Mouse (Mus musculus) neural tube, embryonic 12.5 days (tissue): ENCODE data around the gene Timm8a2. TPM values are rescaled to one million over a fixed set of nuclear protein-coding genes. Genes with fewer than 3 reads are reported as not detected.

ENCODE experiments used
- ATAC-seq: fragments of 200-750 bp; cut with Nextera tagmentation; 2 replicates; pipeline ENCODE4 v1.8.0; 2017; ENCODE audit warnings: low read depth, mild to moderate bottlenecking, moderate TSS enrichment, moderate library complexity; ENCODE audit not compliant: low FRiP score
- H3K27ac ChIP-seq: fragments of 300-500 bp; sonication (generic); 2 replicates; pipeline ENCODE4 v1.5.1; 2016
- H3K27me3 ChIP-seq: fragments of 300-500 bp; sonication (generic); replicated peaks from 2 replicates; pipeline ENCODE4 v1.6.1; 2016; ENCODE audit warnings: mild to moderate bottlenecking
- H3K36me3 ChIP-seq: fragments of 300-500 bp; sonication (generic); 2 replicates; pipeline ENCODE4 v1.6.1; 2016; ENCODE audit warnings: mild to moderate bottlenecking
- H3K4me1 ChIP-seq: fragments of 300-500 bp; sonication (generic); 2 replicates; pipeline ENCODE4 v1.6.1; 2016
- H3K4me2 ChIP-seq: fragments of 300-500 bp; sonication (generic); replicated peaks from 2 replicates; pipeline ENCODE4 v1.6.1; 2016; ENCODE audit warnings: mild to moderate bottlenecking
- H3K4me3 ChIP-seq: fragments of 300-500 bp; sonication (generic); 2 replicates; pipeline ENCODE4 v1.5.1; 2016
- H3K9ac ChIP-seq: fragments of 300-500 bp; sonication (generic); 2 replicates; pipeline ENCODE4 v1.6.1; 2016; ENCODE audit warnings: mild to moderate bottlenecking
- H3K9me3 ChIP-seq: fragments of 300-500 bp; sonication (generic); 2 replicates; pipeline ENCODE4 v1.6.1; 2016; ENCODE audit warnings: mild to moderate bottlenecking
- WGBS: fragments of 180-500 bp; shearing (Covaris S2); methylation state at CpG from one replicate; pipeline ENCODE4 v1.1.7; 2016; 5-methylcytosine and 5-hydroxymethylcytosine counted together
- polyA plus RNA-seq: library from polyadenylated mRNA; unstranded; fragments of >200 nt; fragmentation: Nextera tagmentation; extraction: Ambion mirVana; gene quantifications from 2 replicates; pipeline ENCODE4 v1.2.1, GENCODE M21; 2016

Gene Timm8a2
- polyA plus RNA-seq, 1 experiment from 2014 or later, result not detected

GRCm38 (mm10) chr14:122041413-122041825 lies 6.9 kb downstream of the Timm8a2 start:
- ATAC-seq, result no peak
- 94% methylated on average over 3 of the region's 3 CpGs for WGBS
- no peak overlapping the region for H3K4me2 ChIP-seq
- no peak overlapping the region for H3K27ac ChIP-seq
- H3K27me3 ChIP-seq, result no peaks in the 10 kb centered on the region
- H3K36me3 ChIP-seq, result no peaks in the 10 kb centered on the region
- H3K4me3 ChIP-seq, result no peak overlapping the region
- H3K9me3 ChIP-seq, result no peaks in the 10 kb centered on the region
- no peak overlapping the region for H3K9ac ChIP-seq
- H3K4me1 ChIP-seq, result no peaks in the 10 kb centered on the region

- H3K9ac ChIP-seq, result no peak overlapping the region
- H3K4me3 ChIP-seq, result no peak overlapping the region
- H3K4me2 ChIP-seq, result no peak overlapping the region
- H3K27ac ChIP-seq, result no peak overlapping the region
- ATAC-seq, result no peak
- no peaks in the 10 kb centered on the region for H3K9me3 ChIP-seq
- 84% methylated on average over 8 of the region's 8 CpGs for WGBS
- no peaks in the 10 kb centered on the region for H3K36me3 ChIP-seq
- no peaks in the 10 kb centered on the region for H3K4me1 ChIP-seq
- no peaks in the 10 kb centered on the region for H3K27me3 ChIP-seq
These were observed 7.7 kb downstream of the Timm8a2 start for GRCm38 (mm10) chr14:122042142-122042694.

- Histone ChIP-seq H3K27ac (no peak overlapping the region), H3K9me3 (no peaks in the 10 kb centered on the region), H3K4me3 (no peak overlapping the region), H3K9ac (no peak overlapping the region), H3K36me3 (no peaks in the 10 kb centered on the region), H3K4me2 (no peak overlapping the region), H3K27me3 (no peaks in the 10 kb centered on the region), H3K4me1 (no peaks in the 10 kb centered on the region)
- 95% methylated on average over 8 of the region's 8 CpGs for WGBS
- ATAC-seq, result no peak
These were observed 13.3 kb downstream of the Timm8a2 start for GRCm38 (mm10) chr14:122047784-122048183.

- no peak overlapping the region for H3K4me3 ChIP-seq
- no peak overlapping the region for H3K27ac ChIP-seq
- H3K9me3 ChIP-seq, result no peaks in the 10 kb centered on the region
- ATAC-seq, result no peak
- no peaks in the 10 kb centered on the region for H3K27me3 ChIP-seq
- WGBS, result 88% methylated on average over 9 of the region's 9 CpGs
- no peak overlapping the region for H3K4me2 ChIP-seq
- no peaks in the 10 kb centered on the region for H3K36me3 ChIP-seq
- H3K4me1 ChIP-seq, result no peaks in the 10 kb centered on the region
- H3K9ac ChIP-seq, result no peak overlapping the region
These were observed 14.3 kb downstream of the Timm8a2 start for GRCm38 (mm10) chr14:122048816-122049215.

- no peak for ATAC-seq
- Histone ChIP-seq H3K27ac (no peak overlapping the region), H3K4me3 (no peak overlapping the region), H3K27me3 (no peaks in the 10 kb centered on the region), H3K36me3 (no peaks in the 10 kb centered on the region), H3K4me2 (no peak overlapping the region), H3K4me1 (no peaks in the 10 kb centered on the region), H3K9me3 (no peaks in the 10 kb centered on the region), H3K9ac (no peak overlapping the region)
- 89% methylated on average over 9 of the region's 9 CpGs for WGBS
These were observed 18.6 kb downstream of the Timm8a2 start for GRCm38 (mm10) chr14:122052896-122053635.

- no peaks in the 10 kb centered on the region for H3K36me3 ChIP-seq
- H3K4me1 ChIP-seq, result no peaks in the 10 kb centered on the region
- no peaks in the 10 kb centered on the region for H3K27me3 ChIP-seq
- H3K4me2 ChIP-seq, result no peak overlapping the region
- ATAC-seq, result no peak
- H3K4me3 ChIP-seq, result no peak overlapping the region
- WGBS, result 82% methylated on average over 6 of the region's 6 CpGs
- H3K9me3 ChIP-seq, result no peaks in the 10 kb centered on the region
- H3K27ac ChIP-seq, result no peak overlapping the region
- no peak overlapping the region for H3K9ac ChIP-seq
These were observed 22.4 kb downstream of the Timm8a2 start for GRCm38 (mm10) chr14:122056871-122057270.

GRCm38 (mm10) chr14:122057941-122058346 lies 23.5 kb downstream of the Timm8a2 start:
- ATAC-seq, result no peak
- Histone ChIP-seq H3K4me1 (no peaks in the 10 kb centered on the region), H3K9ac (no peak overlapping the region), H3K4me3 (no peak overlapping the region), H3K36me3 (no peaks in the 10 kb centered on the region), H3K4me2 (no peak overlapping the region), H3K9me3 (no peaks in the 10 kb centered on the region), H3K27me3 (no peaks in the 10 kb centered on the region), H3K27ac (no peak overlapping the region)
- whole genome bisulfite sequencing, result 29% methylated on average over 2 of the region's 2 CpGs

GRCm38 (mm10) chr14:122060642-122061041 lies 26.2 kb downstream of the Timm8a2 start:
- whole genome bisulfite sequencing, result 13% methylated on average over 3 of the region's 3 CpGs
- H3K27ac ChIP-seq, result no peak overlapping the region
- H3K27me3 ChIP-seq, result no peaks in the 10 kb centered on the region
- no peaks in the 10 kb centered on the region for H3K36me3 ChIP-seq
- H3K9me3 ChIP-seq, result no peaks in the 10 kb centered on the region
- ATAC-seq, result no peak
- no peak overlapping the region for H3K4me3 ChIP-seq
- H3K9ac ChIP-seq, result no peak overlapping the region
- no peak overlapping the region for H3K4me2 ChIP-seq
- H3K4me1 ChIP-seq, result no peaks in the 10 kb centered on the region

- H3K4me1 ChIP-seq, result no peaks in the 10 kb centered on the region
- H3K4me3 ChIP-seq, result no peak overlapping the region
- no peaks in the 10 kb centered on the region for H3K9me3 ChIP-seq
- no peak for ATAC-seq
- no peak overlapping the region for H3K4me2 ChIP-seq
- H3K9ac ChIP-seq, result no peak overlapping the region
- no peaks in the 10 kb centered on the region for H3K36me3 ChIP-seq
- no peak overlapping the region for H3K27ac ChIP-seq
- no peaks in the 10 kb centered on the region for H3K27me3 ChIP-seq
- 92% methylated on average over 6 of the region's 6 CpGs for WGBS
These were observed 26.9 kb downstream of the Timm8a2 start for GRCm38 (mm10) chr14:122061376-122061775.

GRCm38 (mm10) chr14:122062411-122063090 lies 28.1 kb downstream of the Timm8a2 start:
- Histone ChIP-seq H3K9me3 (no peaks in the 10 kb centered on the region), H3K27me3 (no peaks in the 10 kb centered on the region), H3K36me3 (no peaks in the 10 kb centered on the region), H3K4me1 (no peaks in the 10 kb centered on the region), H3K4me2 (no peak overlapping the region), H3K4me3 (no peak overlapping the region), H3K9ac (no peak overlapping the region), H3K27ac (no peak overlapping the region)
- ATAC-seq, result no peak
- WGBS, result 90% methylated on average over 10 of the region's 10 CpGs

- H3K27me3 ChIP-seq, result no peaks in the 10 kb centered on the region
- H3K4me2 ChIP-seq, result no peak overlapping the region
- no peaks in the 10 kb centered on the region for H3K36me3 ChIP-seq
- no peak overlapping the region for H3K4me3 ChIP-seq
- H3K27ac ChIP-seq, result no peak overlapping the region
- no peak for ATAC-seq
- 68% methylated on average over 5 of the region's 5 CpGs for WGBS
- no peaks in the 10 kb centered on the region for H3K4me1 ChIP-seq
- no peak overlapping the region for H3K9ac ChIP-seq
- H3K9me3 ChIP-seq, result no peaks in the 10 kb centered on the region
These were observed 29.1 kb downstream of the Timm8a2 start for GRCm38 (mm10) chr14:122063599-122063998.

- no peak overlapping the region for H3K4me3 ChIP-seq
- H3K9ac ChIP-seq, result no peak overlapping the region
- no peaks in the 10 kb centered on the region for H3K9me3 ChIP-seq
- no peaks in the 10 kb centered on the region for H3K36me3 ChIP-seq
- no peaks in the 10 kb centered on the region for H3K4me1 ChIP-seq
- no peak for ATAC-seq
- H3K27ac ChIP-seq, result no peak overlapping the region
- 4% methylated on average over 2 of the region's 2 CpGs for WGBS
- no peak overlapping the region for H3K4me2 ChIP-seq
- H3K27me3 ChIP-seq, result no peaks in the 10 kb centered on the region
These were observed 30.0 kb downstream of the Timm8a2 start for GRCm38 (mm10) chr14:122064519-122064918.
